Mouse (Mus musculus) stomach, postnatal 0 days (tissue): ENCODE measurements around the gene Fer1l5.

Experiments
- CTCF ChIP-seq: IDR thresholded peaks from 2 replicates; pipeline ENCODE4 v1.5.1; 2016; ENCODE audit warnings: antibody characterized with exemption, low read depth, mild to moderate bottlenecking, moderate library complexity
- EP300 ChIP-seq: optimal IDR thresholded peaks from 2 replicates; pipeline ENCODE3; 2016; ENCODE audit warnings: antibody characterized with exemption

DNA sequence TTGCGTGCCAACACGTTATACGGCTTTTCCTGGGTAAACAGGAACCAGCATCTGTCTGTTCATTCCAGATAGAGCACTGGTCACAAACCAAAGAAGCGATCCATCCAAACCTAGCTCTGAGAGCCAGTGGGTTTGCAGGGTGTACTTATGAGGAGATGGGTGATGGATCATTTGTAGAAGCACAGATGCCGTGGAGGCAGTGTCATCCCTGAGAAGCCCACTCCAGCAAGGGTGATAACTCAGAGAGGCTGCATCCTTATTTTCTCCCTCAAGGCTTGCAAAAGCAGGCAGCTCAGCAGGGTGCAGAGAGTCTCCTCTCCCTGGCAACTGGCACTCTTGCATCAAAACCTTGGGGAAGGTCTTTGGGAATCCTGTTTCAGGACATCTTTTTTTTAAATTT is 86.1 kb downstream of the Fer1l5 start:
- TF ChIP-seq EP300 (no peak), CTCF (no peak)
